Mouse (Mus musculus) liver (tissue): Measurements from ENCODE around the gene Cyp27a1.

Experiments used
- DNase-seq: peaks from one replicate; pipeline ENCODE4 v3.0.0-alpha.2; 2020; ENCODE audit warnings: mixed read lengths

The Cyp27a1 gene

DNA sequence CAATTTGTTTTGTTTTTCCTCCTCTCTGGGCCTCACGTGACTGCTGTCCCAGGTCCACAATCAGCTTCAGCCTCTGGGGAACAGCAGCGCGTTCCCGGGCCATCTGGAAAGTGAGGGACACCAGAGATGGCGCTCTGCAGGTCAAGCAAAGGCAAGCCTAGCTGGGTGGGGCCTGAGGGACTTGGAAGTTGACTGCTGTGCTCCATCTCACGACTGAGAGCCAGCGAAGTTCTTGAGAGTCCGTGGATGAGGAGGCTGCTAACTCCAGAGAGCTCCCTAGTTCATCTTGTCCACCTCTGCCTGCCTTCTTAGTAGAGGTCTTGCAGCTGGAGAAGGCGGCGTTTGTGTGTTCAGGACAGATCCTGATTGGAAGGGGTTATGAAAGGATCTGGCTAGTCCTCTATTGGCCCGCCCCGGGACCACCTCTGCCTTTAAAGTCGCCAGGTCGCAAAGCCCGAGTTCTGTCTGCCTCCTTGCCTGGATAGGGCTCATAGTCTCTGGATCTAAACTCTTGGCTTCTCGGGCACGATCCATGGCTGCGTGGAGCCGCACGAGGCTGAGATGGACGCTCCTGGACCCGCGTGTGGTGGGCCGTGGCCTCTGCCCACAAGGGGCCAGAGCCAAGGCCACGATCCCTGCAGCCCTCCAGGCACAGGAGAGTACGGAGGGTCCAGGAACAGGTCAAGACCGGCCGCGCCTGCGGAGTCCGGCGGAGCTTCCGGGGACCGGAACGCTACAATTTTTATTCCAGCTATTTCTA, at the start of gene Cyp27a1:
TSS of gene Cyp27a1 (plus strand) at position 476 of the 760 bp plus-strand sequence.
- peak; percentile 56 for DNase-seq

DNA sequence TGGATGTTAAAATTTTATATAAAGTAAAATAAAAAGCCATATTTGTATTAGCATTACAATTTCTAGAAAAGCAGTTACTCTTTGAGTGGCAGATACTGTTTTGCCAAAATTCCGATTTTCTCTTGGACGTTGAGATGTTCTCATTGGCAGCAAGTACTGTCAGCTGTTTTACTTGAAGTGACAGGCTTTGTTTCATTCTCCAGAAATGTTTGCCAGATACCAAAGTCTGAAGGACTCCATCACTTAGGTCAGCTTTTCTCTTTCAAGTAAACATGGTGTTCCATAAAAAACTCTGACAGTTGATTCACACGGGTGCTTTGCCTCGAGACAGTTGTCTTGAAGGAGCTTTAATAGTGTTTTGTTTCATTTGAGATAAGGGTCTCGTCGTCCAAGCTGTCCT, 48.2 kb upstream of the Cyp27a1 start:
- DNase-seq: no peak

DNA sequence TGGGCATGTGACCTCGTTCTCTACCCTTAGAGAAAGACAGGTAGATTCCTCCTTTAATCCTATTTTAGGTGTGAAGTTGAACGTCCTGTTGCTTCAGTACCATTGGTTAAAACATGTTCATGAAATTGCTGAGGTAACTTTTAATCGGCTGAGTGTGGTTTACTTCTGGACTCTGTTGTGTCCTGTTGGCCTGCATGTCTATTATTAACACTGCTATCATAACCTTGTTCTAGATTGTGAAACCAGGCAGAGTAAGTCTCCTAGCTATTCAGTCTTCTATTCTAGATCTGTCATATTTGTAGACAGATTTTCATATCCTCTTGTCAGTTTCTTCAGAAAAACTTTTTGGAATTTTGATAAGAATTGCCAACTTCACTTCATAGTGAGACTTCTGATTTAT, 45.0 kb upstream of the Cyp27a1 start:
- DNase-seq: no peak

DNA sequence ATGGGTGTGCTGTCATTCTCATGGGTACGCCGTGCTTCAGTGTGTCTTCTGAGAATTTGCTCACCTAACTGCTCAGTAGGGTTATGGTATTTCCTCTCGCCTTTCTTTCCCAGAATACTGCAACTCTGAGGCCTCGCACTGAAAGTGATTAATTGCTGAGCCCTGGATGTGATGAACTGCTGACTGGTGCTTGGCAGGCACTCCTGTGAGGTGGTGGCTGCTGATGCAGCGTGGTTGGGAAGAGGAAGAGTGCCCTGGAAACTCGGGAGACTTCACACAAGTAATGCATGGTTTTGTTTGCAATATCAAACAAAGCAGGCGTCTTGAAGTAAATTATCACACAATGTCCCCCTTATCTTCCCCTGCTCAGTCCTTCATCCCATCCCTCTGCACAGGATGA, 40.6 kb upstream of the Cyp27a1 start:
- DNase-seq: no peak

DNA sequence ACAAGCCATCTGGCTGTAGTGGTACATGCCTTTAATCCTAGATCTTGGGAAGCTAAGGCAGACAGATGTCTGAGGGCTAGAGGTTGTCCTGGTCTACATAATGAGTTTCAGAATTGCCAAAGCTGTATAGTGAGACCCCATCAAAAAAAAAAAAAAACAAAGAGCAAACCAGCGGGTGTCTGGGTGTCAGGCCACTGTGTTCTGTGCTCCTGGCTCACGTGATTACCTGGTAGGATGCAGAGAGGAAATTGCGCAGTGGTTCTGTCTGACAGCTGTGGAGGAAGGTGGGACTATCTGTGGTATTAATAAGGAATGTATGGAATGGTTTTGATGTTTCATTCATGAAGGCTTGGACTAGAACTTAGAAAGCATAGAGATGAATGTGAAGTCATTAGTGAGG, 36.5 kb upstream of the Cyp27a1 start:
- no peak for DNase-seq

DNA sequence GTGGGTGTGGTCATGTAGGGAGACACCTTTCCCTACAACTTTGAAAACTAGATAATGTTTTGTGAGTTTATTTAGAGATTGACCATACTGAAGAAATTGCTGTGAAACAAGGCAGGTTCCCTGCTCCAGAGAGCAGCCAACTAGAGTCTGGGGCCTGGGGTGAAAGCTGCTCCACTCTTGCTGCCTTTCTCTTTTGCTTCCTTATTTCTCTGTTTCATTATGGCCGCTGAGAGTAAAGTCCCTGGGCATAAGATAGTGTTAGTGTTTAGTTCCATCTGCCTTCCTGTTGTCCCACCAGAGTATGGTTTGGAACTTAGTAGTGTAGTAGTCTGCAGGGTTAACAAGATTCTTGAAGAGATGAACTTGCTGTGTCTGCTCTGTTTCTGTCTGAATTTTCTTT, 35.5 kb upstream of the Cyp27a1 start:
- DNase-seq: no peak

DNA sequence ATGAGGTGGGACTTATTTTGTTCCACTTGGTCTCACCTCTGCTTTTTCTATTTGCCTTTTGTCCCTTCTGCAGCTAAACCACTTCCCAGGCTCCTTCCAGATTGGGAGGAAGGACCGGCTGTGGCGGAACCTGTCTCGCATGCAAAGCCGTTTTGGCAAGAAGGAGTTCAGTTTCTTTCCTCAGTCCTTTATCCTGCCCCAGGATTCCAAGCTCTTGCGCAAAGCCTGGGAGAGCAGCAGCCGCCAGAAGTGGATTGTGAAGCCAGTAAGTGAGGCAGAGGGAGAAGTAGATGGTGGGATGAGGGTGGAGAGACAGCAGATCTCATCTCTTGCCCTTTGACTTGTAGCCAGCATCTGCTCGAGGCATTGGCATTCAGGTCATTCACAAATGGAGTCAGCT, 26.2 kb upstream of the Cyp27a1 start:
- no peak for DNase-seq

DNA sequence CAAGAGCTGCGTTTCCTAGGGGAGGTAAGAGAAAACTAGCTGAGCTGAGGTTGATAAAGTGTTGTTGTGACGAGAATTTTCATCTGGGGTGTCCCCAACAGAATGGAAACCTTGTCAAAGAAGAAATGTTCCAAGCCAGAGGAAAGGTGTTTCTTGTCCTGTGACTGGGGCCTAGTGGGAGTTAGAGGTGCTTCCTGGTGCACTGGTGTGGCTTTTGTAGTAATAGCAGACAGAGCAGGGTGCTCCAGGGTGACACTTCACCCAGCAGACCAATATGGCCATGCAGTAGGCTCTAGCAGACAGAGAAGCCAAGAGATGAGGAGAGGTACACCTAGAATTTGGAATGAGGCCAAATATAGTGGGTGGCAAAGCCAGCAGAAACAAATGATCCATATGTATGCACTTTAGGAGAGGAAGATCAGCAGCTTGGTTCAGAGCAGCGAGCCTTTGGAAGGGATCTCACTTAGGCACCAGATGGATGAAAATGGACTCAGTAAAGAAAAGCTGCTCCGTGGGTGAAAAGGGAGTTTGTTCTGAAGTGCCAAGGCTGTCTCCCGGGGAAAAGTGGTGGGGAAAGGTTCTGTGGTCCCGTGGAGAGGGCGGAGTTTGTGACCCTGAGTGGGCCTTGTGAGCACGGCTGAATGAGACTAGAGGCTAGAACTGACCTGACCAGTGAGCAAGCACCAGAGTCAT, 19.3 kb upstream of the Cyp27a1 start:
- DNase-seq: no peak

DNA sequence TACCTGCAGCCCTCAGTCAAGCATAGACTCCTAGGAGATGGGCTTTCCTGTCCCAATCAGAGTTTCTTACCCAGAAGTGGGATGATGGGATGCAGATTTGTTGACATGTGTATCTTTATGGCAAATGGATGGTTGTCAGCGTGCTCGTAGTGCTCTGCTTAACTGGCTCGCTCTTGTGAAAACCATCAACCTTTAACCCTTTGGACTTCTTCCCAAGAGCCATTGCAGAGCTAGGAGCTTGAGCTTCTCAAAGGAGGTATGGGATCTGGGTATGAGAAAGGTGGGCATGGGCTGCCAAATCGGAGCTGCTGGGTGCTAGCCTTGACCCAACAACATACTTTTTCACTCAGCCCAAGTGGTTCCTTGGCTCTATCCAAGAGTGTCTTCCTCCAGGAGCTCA, 17.5 kb upstream of the Cyp27a1 start:
- DNase-seq: no peak

DNA sequence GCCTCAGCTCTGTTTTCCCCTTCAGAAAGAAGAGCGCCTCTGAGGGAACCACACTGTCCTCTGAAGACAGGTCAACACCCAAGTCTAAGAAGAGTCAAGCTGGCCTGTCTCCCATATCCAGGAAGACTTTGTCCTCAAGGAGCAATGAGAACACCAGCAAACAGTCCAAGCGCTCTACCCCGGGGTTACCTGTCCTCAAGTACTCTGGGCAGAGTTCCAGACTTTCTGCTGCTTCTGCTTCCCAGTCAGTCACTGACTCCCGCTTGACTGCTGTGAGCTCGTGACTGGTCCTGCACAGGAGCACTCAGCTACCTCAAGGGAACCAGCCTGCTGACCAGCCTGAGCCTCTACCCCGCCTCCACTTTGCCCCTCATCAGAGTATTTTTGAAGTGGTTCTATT, 16.0 kb upstream of the Cyp27a1 start:
- no peak for DNase-seq

DNA sequence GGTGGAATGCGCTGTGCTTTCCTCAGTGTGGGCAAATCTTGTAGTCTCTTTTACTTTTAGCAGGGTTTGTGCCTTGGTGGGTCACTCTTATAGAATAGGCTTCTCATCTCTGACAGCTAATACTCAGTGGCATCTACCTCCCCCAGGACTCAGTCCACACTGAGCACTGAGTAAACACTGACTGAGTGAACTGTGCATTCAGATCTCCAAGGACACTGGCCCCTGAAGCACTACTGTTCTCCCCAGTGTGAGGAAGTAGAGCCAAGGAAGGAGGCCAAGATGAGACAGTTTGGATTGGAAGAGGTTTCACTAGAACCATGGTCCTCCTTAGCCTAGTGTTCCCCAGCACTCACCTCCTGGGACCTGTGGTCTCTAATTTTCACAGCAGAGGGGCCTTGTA, 15.0 kb upstream of the Cyp27a1 start:
- DNase-seq: no peak

DNA sequence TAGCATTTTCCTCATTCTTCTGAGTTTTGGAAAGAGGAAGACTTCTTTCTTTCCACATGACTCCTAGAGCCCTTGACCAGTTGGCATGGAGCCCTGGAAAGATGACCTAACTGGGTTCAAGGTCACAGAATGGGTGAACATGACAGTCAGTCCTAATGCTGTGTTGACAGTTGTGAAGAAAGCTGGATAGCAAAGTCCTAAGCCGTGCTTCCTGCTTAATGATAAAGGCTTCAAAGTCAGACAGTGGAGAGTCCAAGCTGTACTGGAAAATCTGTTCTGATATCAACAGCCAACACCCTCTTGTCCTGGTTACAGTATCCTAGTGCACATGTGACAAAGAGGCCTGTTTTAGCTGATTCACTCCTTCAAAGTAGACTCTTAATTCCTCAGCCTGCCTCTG, 14.6 kb upstream of the Cyp27a1 start:
- no peak for DNase-seq

DNA sequence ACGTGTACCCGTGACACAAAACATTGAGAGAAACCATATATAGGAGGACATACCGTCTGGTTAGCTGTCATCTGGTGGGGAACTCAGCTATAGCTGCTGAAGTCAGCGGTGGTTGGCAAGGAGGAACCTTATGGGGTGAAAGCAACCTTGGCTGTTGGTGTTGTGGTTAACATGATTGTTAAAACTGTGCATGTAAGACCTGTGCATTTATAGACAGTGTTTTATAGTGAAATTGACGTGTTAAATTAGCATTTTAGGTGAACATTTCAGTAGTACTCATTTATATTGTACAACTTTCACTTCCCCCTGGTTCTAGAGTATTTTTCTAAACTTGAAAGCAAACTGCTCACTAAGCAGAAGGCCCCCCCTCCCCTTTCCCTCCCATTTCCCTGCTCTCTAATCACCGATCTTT, 11.2 kb upstream of the Cyp27a1 start:
- DNase-seq: no peak

DNA sequence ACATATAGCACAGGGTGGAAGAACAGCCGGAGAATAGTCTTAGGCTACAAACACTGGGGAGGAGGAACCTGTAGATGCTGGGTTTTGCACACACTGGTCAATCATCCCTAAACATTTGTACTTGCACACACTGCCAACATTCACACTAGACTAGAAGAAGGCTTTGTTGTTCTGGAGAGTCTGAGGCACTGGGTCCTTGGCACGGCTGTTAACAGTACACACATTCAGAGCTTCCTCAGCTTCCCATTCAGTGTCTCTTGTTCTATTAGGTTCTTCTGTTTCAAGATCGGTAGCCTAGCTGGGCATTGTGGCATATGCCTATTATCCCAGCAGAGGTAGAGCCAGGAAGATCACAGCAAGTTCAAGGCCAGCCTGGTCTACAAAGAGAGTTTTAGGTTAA, 9.2 kb upstream of the Cyp27a1 start:
- DNase-seq: no peak

DNA sequence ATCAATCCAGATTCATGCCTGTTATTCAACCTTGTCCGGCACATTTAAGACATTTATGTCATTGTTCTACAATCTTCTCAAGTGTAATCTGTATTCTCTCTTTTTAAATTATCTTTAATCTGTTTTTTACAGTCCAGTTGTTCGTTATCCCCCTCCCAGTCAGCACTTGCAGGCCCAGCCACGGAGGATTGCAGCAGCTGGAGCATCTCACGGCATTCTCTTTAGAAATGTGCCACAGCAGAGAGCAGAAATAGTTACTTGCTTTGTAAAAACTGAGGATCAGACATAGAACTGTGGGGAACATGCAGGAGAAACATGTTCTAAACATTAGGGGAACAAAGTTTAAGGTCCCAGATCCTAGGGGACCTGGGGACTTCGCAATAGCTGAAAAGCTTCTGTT, 8.4 kb upstream of the Cyp27a1 start:
- no peak for DNase-seq

DNA sequence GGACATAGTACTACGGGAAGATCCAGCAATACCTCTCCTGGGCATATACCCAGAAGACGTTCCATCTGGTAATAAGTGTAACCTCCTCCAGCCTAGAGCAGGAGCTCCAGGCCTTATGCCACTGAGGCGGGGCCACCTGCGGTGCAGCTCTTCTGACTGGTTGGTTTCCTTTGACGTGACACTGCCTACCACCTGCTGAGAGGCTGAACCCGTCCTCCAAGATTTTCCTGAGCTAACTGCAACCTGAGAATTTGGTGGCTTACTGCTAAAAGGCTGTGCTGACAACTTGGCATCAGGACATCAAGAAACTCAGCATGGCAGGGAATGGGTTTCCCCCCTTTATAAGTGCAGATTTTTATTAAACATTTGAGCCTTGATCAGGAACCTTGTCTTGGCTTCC, 3.8 kb upstream of the Cyp27a1 start:
- DNase-seq: no peak

DNA sequence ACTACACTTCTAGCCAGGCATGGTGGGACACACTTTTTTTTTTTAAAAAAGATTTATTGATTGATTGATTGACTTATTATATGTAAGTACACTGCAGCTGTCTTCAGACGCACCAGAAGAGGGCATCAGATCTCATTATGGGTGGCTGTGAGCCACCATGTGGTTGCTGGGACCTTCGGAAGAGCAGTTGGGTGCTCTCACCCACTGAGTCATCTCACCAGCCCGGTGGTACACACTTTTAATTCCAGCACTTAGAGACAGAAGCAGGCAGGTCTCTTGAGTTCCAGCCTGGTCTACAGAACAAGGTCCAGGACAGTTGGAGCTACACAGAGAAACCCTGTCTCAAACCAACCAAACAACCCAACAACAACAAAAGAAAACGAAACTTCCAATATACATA, 1.3 kb upstream of the Cyp27a1 start:
- no peak for DNase-seq

DNA sequence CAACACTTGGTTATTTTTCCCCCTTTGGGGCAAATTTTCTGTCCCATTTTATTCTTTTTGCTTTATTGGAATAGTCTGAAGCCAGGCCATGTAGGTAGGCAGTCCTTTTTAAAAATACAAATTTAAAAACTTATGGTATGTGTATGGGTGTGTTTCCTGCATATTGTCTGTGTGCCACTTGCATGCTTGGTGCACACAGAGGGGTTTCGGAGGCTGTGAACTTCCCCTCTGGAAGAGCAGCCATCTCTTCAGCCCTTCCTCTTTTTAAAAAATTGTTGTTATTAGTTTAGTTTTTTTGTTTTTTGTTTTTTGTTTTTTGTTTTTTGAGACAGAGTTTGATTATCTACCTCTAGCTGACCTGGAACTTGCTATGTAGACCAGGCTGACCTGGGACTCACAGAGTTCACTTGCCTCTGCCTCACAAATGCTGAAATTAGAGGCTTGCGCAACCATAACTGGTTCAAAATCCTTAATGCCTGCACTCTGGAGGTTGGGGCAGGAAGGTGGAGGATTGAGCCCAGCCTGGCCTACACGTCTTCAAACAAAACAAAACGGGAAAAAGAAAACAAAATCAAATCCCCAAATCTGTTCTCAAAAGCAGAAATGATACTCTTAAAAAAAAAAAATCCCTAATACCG, 794 bp upstream of the Cyp27a1 start:
- DNase-seq: no peak

DNA sequence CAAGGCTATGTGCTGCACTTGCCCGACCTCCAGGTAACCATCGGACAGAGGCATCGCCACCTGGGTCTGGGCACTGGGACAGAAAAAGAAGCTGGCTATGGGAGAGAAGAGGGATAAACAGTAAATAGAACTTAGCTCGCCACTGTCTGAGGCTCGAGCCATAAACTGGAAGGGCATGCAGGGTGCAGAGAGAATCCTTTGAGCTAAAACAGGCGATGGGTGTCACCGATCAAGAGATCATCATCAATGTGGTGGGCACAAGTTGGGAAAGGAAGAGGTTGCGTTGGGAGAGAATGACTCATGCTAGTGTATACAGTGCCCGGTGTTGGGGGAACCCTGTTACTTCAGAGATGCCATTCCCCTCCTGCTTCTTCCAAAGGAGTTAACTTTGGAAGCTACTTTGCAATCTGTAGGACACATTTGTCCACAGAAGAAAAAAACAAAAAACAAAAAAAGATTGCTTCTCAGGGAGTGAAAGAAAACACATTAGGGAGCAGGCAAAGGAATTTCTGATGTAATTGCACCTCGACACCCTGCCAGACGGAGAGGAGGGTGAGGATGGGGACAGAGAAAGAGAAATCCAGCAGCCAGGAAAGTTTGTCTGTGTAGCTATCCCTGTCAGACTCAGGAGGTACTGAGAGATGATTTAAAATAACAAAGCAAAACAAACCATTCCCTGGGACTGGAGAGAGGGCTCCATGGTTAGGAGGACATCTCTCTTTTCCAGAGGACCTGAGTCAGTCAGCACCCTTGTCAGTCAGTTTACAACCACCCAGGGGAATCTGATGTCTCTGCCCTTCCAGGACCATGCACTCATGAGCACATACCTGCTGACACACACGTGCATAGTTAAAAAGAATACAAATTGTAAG, 721 bp downstream of the Cyp27a1 start:
- no peak for DNase-seq

DNA sequence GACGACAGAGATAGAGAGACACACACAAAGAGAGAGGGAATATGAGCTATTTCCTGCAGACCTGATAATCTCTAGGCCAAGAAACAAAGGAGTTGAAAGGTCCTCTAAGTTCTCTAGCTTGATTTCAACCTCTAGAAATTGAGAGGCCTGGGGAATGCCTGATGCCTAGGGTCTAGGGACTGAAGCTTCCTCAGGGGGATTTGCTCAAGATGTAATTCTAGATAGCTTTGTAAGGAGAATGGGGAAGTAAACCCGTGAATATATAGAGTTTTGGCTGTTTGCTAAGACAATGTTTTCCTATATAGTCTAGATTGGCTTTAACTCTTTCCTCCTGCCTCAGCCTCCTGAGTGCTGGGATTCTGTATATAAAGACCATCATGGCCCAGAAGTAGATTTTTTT, 1.6 kb downstream of the Cyp27a1 start:
- no peak for DNase-seq

DNA sequence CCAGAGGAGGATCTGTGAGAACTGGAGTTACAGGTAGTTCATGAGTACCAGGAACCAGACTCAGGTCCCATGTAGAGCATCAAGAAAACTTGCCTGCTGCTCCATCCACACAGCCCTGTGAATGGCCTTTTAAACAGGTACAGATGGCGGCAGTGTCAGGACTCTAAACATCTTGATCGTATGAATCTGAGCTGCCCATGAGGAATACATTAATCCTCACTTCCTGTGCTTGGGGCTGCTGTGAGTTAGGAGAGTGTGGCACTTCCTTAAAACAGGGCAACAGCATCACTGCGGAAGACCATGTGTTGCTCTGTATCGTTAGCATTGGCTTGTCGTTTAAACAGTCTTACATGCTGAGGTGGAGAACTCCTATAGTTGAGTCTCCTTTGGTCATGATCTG, 2.1 kb downstream of the Cyp27a1 start:
- no peak for DNase-seq

DNA sequence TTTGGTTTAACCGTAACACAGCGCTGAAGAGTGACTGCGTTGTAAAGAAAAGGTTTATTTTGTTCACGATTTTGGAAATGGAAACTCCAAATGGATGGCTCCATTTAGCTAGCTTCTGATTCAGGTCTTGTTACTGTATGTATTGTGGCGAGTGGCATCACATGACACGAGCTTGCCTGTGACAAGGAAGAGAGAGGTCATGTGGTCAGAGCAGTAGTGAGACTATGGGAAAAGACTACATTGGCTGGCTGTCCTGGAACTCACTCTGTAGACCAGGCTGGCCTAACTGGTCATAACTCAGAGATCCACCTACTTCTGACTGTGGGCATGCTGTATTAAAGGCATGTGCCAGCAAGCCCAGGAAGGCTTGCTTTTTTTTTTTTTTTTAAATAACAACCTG, 2.5 kb downstream of the Cyp27a1 start:
- DNase-seq: no peak

DNA sequence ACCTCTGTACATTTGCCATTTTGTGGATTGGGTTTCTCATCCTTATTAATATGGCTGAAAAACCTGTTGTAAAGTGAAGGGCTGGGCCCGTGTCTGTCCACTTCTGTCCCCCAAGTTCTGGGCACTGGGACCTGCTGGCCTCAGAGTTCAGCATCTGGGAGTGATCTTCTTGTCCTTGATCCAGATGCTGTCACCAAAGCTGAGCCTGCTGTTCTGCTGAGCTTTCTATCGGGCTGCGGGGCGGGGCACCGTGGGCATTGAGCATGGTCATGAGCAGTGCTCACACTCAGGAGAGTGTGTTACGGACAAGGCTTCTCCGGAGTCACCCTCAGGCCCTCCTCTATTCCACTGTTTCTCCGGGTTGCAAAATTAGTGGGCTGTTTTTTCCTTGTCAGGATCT, 4.7 kb downstream of the Cyp27a1 start:
- DNase-seq: no peak
